Mouse (Mus musculus) natural killer cell, adult 2 months (primary cell): ENCODE measurements at regions not wholly inside any gene's neighbourhood (a gene's known extent, or its start where the extent isn't known, plus 50 kb on each side); places are given as distances from the start of the nearest gene placed in this dataset.
"Not testable (repeated sequence)": the region's sequence is repeated elsewhere in the genome, so short reads cannot be mapped to it uniquely, and the experiment has no call there.

Experiments
- DNase-seq, 2 experiments: peaks; one replicate each; pipeline ENCODE4 v3.0.0; 2022; ENCODE audit warnings: low spot score in 2 of 2

DNA sequence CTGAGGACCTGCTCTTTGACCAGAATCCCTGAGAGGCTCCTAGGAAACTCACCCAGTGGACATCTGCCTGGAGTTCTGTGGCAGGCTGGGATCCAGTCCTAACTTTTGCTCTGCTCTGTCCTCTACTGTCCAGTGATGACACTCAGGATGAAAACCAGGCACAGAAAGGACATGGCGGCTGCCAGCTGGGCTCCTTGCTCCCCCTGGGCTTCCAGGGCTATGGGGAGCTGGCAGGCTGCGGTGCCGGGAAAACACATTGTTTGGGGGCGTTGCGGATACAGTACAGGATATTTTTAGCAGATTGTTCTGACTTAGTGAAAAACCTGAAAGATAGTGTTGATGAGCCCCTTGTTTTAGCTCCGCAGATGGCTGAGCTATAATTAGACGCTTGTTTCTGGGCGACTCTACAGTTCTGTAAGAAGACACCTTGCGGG is 94.2 kb upstream of the Klf13 start:
- no peak for DNase-seq

GRCm38 (mm10) chr7:64030650-64031049 is 91.9 kb upstream of the Klf13 start:
- DNase-seq, result no peak

DNA sequence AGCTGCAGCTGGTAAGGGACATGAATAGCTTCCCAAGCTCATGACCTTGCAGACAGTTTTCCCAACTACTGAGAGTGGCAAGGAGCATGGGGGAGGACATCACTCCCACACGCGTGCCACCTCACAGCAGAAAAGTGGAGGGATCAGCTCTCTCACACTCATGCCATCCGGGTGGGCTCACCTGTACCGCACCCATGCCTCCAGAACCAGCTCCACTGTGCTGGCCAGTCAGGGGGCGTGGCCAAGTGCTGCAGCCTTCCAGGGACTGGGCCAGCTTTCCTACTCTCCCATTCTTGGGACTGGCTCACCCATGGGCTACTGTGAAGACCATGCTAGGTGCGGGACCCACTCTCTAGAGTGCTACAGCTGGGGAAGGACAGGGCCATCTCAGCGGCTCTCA is 88.4 kb upstream of the Klf13 start:
- no peak for DNase-seq

DNA sequence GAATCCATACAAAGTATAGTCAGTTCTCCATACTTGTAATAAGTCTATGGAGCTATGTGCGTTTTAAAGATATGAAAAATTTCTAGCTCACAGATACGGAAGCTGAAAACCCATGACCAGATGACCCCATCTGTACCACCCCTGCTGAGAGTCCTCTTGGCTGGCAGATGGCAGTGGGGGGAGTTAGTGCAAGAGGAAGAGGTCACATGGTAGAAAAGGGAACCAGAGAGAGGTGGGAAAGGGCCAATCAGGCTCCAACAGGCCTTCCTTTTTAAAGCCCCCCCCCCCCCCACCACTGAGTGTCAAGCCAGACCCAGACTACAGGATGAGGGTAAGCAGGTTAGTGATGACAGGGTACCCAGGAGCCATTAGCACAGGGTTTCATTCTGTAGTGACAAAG is 86.4 kb upstream of the Klf13 start:
- DNase-seq, result no peak

- DNase-seq, result no peak
Observed at GRCm38 (mm10) chr7:64024253-64024652, 85.5 kb upstream of the Klf13 start.

- DNase-seq, result no peak
Observed at GRCm38 (mm10) chr7:64022711-64023468, 84.2 kb upstream of the Klf13 start.

- DNase-seq, result no peak
Observed at GRCm38 (mm10) chr7:64021241-64022108, 82.8 kb upstream of the Klf13 start.

GRCm38 (mm10) chr7:64018107-64018506 is 79.4 kb upstream of the Klf13 start:
- no peak for DNase-seq

- DNase-seq, result no peak
Observed at GRCm38 (mm10) chr7:64016874-64017273, 78.2 kb upstream of the Klf13 start.

- not testable (repeated sequence) for DNase-seq
Observed at GRCm38 (mm10) chr7:64015136-64015535, 76.4 kb upstream of the Klf13 start.

DNA sequence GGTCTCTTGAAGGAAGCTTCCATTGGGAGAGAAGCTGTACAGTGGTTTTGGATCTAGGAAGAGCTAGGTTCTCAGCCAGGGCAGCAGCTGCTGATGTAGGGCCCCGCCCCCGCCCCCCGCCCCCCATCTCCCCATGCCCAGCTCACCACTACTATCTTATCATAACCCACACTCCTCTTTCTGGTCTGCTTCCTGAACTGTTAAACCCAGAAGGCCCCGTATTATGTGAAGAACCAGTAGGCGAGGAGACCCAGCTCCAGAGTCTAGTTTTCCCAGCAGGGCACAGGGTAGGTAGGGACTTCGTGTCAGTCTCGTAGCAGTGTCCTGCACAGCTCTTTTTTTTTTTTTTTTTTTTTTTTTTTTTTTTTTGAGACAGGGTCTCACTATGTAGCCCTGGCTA is 75.5 kb upstream of the Klf13 start:
- DNase-seq, result no peak

- no peak for DNase-seq
Observed at GRCm38 (mm10) chr7:64013023-64013547, 74.4 kb upstream of the Klf13 start.

GRCm38 (mm10) chr7:64012268-64012601 is 73.5 kb upstream of the Klf13 start:
- DNase-seq, result no peak

DNA sequence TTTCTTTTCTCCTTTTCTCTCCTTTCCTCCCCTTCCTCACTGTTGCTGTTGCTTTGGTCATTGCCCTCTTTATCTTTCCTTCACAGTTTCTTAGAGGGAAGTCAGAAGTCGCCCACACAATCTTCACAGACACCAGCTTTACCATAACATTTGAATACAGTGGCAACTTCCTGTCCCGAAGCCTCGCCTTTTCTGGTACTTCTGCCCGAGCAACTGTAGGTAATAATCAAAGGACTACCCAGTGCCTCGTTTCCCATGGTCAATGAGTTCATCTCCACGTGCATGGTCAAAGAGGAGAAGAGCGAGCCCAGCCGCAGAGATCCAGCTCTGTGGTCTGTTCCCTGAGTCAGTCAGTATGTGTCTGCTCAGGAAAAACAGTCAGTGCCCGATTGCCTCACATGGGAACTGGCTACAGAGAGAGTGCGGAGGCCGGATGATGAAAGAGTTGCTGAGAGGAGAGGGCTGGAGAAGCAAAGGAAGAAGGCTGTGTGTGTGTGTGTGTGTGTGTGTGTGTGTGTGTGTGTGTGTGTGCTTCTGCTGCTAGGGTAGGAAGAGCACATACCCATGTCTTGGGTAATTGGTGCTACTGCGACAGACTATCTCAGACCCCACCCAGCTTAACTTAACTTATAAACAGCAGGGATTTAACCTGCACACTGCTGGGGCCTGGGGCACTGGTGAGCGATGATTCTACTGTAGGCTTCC is 73.0 kb upstream of the Klf13 start:
- DNase-seq, result peak; percentile 67 to 76

DNA sequence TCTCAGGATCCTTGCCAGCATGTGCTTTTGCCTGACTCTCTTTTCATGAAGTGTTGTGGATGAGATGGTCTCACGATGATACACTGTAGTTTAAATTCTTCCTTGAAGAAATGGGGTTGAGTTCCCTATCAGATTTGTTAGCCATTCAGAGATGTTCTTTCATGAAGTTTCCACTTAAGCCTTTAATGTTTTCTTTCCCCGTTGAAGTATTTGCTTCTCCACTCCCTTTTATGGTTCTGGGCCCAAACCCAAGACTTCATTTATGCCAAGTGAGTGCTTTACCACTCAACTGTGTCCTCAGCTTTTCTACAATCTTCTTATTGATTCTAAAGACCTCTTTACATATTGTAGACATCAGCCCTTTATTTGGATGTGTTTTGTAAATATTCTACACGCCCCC is 71.9 kb upstream of the Klf13 start:
- DNase-seq, result no peak

GRCm38 (mm10) chr7:64007766-64008165 is 69.1 kb upstream of the Klf13 start:
- DNase-seq, result no peak

DNA sequence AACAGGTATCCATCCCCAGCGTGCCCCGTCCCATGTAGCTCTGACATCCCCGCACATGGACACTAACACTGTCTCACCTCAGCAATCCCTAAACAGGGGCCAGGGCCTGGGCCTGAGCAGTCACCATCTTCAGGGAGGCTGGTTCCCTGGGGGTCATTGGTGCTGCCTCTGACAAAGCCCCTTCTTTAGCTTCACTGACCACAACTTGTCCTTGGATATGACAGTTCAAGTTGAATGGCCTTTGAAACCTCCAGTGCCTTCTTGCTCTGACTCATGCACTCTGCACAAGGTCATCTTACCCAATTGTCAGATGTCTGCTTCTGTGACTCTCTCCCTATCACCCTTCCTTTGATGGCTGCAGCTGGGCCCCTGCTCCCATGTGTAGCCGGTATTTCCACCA is 68.2 kb upstream of the Klf13 start:
- DNase-seq, result no peak

- no peak for DNase-seq
Observed at GRCm38 (mm10) chr7:64005765-64006164, 67.0 kb upstream of the Klf13 start.

DNA sequence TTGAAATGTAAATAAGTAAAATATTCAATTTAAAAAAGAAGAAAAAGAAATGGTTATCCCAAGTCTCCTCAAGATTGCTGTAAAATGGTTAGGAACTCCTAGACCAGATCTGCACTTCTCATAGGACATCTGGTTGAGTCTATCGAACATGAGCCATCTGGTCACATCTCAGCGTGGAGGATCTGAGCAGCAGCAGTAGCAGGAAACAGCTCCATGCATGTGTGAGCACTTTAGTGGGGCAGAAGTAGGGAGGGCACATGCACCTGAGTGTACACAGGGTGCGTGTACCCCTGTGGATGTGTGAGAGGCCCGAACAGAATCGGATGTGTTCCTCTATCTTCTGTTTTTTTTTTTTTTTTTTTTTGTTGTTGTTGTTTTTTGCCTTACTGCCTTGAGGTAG is 65.2 kb upstream of the Klf13 start:
- DNase-seq, result peak in 1 of 2 experiments; percentile 58

GRCm38 (mm10) chr7:64001611-64002111 is 62.9 kb upstream of the Klf13 start:
- DNase-seq, result no peak

DNA sequence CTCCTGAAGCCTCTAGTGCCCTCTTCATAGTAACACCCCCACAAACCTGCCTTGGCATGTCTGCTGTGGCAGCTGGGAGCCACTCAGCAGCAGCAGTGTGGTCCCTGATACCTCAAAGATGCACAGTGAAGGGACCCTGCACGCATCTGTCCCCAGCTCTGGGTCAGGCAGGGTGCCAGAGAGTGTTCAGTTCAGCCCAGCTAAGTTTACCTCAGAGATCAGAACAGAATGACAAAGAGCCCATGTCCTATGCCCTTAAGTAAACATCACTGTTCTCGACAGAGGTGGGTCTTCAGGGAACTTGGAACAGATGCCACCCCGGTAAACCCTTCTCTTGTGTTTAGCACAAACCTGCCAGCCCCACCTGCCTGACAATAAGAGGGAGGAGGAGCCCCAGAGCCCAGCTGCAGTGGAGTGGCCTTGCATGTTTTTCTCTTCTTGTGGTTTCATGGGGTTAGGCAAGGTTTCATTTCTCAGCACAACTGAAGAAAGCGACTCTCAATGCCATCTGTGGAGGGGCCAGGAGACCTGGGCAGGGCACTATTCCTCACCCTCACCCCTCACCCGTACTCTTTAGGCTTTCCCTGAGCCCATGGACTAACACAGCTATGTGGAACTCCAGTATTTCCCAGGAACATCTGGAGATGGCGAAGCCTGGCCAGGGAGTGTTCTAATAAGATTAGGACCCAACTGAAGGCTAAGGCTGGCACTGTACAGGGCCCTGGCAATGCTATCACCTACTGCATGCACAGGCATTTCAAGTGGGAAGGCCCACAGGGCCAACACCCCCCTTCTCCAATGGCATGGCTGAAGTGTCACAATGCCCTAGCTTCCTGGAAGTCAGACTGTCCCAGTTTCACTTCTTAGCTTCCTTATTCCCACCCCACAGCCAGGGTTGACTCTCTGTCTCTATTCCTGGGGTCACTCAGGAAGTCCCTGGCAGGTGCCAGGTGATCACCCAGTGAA is 60.6 kb upstream of the Klf13 start:
- DNase-seq, result peak; percentile 41 to 70
